Mouse (Mus musculus): ENCODE data around the gene Ccl17. TPM values are rescaled to one million over a fixed set of nuclear protein-coding genes. Genes with fewer than 3 reads are reported as not detected.

Gene Ccl17
- total RNA-seq, 2 experiments from 2014 or later, result not detected

DNA sequence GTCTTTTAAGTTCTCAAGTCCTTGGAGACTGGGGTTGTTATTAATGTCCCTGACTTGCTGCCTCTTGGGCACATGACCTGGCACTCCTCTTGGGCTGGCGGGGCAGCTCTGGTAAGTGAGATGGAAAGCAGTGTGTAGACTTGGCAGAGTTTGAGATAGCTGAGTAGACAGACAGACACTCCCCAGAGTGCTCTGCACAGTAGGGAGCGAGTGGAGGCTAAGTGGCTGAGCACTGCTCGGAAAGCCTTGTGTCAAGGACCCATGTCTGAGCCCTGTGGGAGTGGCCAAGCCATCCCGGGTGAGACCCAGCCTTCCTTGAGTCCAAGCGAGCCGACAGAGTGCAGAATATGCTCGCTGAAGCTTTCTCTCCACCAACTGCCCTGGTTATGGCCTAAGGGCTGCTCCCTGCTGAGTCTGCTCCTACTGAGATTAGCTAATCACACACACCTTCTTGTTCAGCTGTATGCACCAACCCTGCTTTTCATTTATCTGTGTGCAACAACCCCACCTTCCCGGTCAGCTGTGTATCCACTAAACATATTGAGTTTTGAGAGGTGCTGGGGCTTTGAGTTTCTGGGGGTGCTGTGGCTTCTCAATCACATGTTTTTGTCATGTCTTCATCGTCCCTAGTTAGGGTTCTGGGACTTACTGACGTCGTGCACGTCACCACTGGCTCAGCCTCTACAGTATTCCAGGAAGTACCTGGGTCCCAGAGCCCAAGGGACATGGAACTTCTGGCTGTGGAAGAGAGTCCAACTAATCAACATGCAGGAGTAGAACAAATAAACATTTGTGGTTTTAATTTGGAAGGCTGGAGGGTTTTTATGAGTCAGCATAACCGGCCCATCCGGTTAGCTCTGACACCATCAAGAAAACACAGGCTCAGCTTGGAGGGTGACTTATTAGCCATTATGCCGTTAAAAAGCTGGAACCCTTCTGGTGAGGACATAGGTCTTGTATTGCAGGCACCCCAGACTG, 22.4 kb upstream of the Ccl17 start:
- DNase-seq, result no peak
- intact Hi-C loops (cut with DNase I), result no loop called here

DNA sequence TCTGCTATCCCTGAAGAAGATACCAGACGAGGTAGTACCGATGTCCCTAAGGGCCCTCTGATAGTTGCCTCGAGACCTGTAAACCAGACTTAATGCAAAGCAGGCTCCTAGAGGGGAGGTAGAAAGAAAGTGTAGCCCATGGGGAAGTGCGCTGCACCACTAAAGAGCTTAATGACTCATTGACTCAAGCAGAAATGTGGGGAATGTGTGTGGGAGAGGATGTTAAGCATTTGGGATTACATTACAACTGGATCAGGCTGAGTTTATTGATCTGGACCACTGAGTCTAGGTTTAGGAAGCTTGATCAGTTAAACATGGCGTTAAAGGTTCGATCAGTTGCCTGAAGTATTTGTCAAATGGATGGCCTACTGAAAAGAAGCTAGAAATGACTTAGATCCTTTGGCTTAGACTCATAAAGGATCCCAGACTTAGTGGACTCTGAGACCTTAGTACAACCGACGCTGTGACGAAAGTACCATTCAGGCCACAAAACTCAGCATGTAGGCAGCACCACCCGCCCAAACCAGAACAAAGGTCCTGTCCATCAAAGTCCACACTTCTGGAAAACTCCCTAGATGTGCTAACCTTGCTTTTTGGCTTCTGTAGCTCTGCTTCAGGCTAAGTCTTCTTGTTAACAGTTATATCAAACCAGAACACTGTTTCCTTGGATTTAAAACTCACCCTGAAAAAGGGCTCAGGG, 20.8 kb upstream of the Ccl17 start:
- no peak for DNase-seq
- intact Hi-C loops (cut with DNase I), result no loop called here

DNA sequence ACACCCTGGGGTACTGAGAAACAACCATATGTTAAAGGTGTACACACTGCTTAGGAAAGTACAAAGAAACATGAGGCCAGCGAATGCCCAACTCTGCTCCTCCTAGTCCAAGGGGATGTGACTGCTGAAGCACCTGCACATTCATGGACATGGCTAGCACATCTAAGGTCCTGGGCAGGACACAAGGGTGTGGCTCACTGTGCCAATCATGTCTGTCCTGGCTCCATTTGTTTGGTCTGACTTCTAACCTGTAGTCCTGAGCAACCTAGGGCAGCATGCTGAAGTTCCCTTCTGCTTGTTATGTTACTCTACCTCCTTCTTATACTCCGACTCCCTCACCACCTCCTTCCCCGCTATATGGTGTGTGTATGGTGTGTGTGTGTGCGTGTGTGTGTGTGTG, 15.9 kb upstream of the Ccl17 start:
- intact Hi-C loops (cut with DNase I), result no loop called here
- DNase-seq, result no peak

DNA sequence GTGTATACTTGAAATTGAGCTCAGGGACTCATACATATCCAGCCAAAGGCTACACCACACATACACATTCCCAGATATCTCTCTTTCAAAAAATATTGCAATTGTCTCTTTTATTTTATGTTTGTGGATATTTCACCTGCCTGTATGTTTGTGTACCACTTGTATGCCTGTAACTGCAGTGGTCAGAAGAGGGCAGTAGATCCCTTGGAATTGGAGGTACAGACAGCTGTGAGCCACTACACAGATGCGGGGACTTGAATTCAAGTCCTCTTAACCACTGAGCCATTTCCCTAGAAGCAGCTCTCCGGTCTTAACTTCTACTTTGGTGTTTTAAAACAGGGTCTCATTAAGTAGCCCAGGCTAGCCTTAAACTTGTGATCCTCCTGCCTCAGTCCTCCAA, 15.5 kb upstream of the Ccl17 start:
- intact Hi-C loops (cut with DNase I), result no loop called here

DNA sequence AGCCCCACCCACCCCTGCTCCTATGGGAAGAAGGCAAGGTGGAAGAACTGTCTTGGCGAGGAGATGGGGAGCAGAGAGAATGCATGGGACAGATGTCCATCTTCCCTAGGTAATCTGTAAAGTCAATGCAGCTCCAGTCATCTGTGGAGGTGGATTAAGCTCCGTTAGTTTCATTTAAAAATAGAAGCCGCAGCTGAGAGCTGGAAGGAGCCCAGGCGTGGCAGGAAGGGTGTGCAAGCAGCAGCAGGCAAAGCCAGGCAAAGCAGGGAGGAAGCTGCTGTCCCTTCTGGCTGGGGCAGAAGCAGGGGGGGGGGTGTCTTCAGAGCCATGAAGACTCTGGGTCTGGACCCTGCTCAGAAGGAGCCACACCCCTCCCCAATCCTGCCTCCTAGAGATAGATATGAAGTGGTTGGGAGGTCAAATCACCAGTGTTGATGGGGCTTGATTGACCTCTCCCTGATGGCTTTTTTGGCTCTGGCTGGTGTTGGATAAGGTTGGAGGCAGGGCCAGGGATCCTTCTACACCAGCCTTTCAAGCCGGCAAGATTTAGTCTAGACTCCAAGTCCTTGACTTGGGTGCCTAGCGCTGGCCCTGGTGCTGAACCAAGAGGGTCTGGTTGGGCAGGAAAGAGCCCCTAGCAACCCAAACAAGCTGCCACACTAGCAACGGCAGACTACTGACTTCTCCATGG, 9.8 kb upstream of the Ccl17 start:
- DNase-seq, result no peak
- intact Hi-C loops (cut with DNase I), result no loop called here

More for the DNA sequence above, 15.5 kb upstream of the Ccl17 start:
- DNase-seq, result no peak

DNA sequence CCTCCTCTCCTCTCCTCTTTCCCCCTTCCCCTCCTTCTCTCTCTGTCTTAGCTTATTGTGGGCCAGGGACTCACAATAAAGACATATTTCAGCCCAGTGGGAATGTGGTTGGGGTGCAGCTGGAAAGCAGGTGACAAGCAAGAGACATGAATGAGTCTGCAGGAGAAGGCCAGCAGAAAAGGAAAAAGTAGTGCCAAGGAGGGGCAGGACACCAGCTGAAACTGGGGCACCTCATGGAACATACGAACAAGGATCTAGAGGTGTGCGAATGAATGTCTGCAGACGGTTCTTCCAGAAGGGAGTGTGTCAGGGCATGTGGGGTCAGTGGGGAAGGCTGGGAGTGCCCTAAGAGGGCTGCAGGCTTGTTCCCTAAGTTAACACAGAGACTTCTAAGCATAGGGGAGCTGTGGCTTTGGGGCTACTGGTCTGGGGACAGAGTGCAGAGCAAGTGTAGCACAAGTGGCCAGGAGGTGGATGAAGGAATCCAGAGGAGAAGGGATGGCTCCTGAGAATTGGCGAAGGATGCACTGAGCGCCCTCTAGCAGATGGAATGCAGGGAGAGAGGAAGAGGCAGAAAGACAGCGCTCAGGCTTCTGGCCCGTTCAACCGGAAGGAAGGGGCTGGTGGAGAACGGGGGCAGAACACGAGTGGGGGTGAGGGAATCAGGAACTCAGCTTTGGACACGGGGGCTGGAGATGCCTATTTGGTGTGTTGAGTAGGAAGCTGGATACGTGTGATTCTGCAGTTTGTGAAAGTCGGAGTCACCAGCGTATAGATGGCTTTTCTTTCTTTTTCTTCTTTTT, 8.8 kb upstream of the Ccl17 start:
- intact Hi-C loops (cut with DNase I), result no loop called here

GRCm38 (mm10) chr8:94802375-94802774, 7.9 kb upstream of the Ccl17 start:
- intact Hi-C loops (cut with DNase I), result no loop called here
- DNase-seq, result no peak

More for the DNA sequence above, 8.8 kb upstream of the Ccl17 start:
- DNase-seq, result peak; percentile 30 to 45

- DNase-seq, result no peak
- intact Hi-C loops (cut with DNase I), result no loop called here
Observed at GRCm38 (mm10) chr8:94803551-94803950, 6.7 kb upstream of the Ccl17 start.

DNA sequence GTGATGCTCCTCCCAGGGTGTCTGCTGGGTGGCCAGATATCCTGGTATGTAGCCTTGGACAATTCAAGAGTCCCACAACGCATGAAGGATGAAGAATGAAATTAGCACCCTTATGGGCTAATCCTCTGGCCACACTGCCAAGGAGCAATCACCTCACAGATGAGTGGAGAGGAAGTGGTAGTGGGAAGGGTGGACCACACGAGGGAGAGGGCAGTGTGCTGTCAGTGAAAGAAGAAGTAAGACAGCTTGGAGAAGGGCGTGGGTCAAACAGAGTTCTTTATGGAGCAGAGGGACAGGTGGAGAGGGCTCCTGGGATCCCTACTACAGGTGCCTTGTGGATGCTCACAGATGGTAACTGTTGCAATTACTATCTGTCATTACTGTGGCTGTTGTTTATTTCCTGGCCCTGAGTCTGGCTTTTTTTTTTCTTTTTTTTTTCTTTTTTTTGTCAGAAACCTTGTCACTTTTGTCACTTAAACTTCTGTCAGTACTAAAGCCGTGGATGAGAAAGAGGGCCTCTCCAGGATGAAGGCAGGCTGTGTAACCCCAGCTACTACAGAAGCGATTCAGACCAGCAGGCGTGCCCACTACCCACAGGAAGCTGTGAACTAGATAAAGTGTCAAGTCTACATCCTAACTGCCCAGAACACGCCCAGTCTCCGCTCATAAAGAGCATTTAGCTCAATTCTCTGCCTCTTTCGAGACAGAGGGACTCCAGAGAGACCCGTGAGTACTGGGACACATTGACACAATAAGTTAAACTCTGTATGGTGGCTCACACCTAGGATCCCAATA, 5.5 kb upstream of the Ccl17 start:
- DNase-seq, result no peak
- intact Hi-C loops (cut with DNase I), result no loop called here

- no peak for DNase-seq
- intact Hi-C loops (cut with DNase I), result no loop called here
Observed at GRCm38 (mm10) chr8:94805811-94806210, 4.4 kb upstream of the Ccl17 start.

- intact Hi-C loops (cut with DNase I), result no loop called here
- no peak for DNase-seq
Observed at GRCm38 (mm10) chr8:94807506-94807905, 2.7 kb upstream of the Ccl17 start.

GRCm38 (mm10) chr8:94808372-94808771, 1.9 kb upstream of the Ccl17 start:
- DNase-seq, result no peak
- intact Hi-C loops (cut with DNase I), result no loop called here

DNA sequence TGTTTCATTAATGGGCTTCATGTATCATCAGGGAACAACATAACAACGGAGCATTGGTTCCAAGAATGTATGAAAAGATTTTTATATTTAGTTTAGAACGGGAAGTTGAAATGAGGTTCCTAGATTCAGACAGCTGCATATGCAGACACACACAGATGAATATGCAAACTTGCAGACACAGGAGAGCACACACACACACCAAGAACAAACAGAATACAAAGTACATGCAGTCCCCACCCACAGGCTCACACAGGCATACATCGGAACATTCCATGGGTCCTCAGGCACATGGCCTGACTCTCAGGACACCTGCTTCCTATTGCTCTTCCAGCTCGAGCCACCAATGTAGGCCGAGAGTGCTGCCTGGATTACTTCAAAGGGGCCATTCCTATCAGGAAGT, 602 bp downstream of the Ccl17 start:
- intact Hi-C loops (cut with DNase I), result loop anchor here (5.0 to 10.0 kb wide), 3 partner anchors 214 to 316 kb away; no protein-coding TSS in a partner anchor
- no peak for DNase-seq

- intact Hi-C loops (cut with DNase I), result loop anchor here (1.0 to 10.0 kb wide), 4 partner anchors 107 to 317 kb away; no protein-coding TSS in a partner anchor
- no peak for DNase-seq
Observed at GRCm38 (mm10) chr8:94811654-94812053, 1.4 kb downstream of the Ccl17 start.

- intact Hi-C loops (cut with DNase I), result loop anchor here (1.0 to 10.0 kb wide), 4 partner anchors 108 to 318 kb away; no protein-coding TSS in a partner anchor
- peak; percentile 83 to 89 for DNase-seq
Observed at GRCm38 (mm10) chr8:94812645-94813098, 2.4 kb downstream of the Ccl17 start.

DNA sequence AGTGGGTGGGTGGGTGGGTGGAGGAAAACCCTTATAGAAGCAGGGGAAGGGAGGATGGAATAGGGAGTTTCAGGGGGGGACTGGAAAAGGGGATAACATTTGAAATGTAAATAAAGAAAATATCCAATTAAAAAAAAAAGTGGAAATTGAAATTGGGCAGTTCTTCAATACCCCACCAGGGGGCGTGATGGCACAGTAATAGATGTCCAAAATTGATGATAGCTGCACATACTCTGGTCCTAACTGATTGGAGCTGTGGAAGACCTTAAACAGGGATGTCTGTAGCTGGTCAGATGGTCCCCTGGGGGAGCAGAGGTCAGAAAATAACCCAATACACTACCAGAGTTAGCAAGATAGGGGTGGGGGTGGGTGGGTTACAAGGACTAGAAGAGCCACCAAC, 4.3 kb downstream of the Ccl17 start:
- peak in 1 of 2 experiments; percentile 42 for DNase-seq
- intact Hi-C loops (cut with DNase I), result loop anchor here (2.0 to 10.0 kb wide), 4 partner anchors 94 to 320 kb away; no protein-coding TSS in a partner anchor

- DNase-seq, result no peak
- intact Hi-C loops (cut with DNase I), result loop anchor here (10.0 kb wide), 2 partner anchors 293 to 323 kb away; no protein-coding TSS in a partner anchor
Observed at GRCm38 (mm10) chr8:94817933-94818332, 7.7 kb downstream of the Ccl17 start.

- intact Hi-C loops (cut with DNase I), result loop anchor here (10.0 kb wide), 2 partner anchors 295 to 325 kb away; no protein-coding TSS in a partner anchor
- no peak for DNase-seq
Observed at GRCm38 (mm10) chr8:94819671-94820179, 9.5 kb downstream of the Ccl17 start.

All from heart, postnatal 14 days (tissue).